Mouse (Mus musculus) right cerebral cortex, postnatal 25 days (tissue): ENCODE results near the gene D1Ertd622e.

ENCODE experiments used
- DNase-seq: peaks from one replicate; pipeline ENCODE4 v3.0.0; 2022

D1Ertd622e gene

DNA sequence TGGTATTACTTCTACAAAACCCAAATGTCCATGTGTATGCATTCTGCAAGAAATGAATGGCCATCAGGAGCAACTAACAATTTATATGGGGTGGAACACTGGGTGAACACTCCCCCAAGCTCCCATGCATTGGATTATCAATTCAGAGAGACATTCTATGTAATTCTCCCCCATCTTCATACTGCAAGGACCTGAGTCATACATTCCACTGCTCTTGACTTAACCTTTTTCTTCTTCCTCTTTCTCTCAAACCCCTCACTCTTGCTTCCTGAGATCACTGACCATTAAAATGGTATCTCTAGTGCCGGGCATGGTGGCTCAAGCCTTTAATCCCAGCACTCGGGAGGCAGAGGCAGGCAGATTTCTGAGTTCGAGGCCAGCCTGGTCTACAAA is 83.9 kb downstream of the D1Ertd622e start:
- no peak for DNase-seq

GRCm38 (mm10) chr1:97577062-97578024 is 84.5 kb downstream of the D1Ertd622e start:
- DNase-seq, result no peak

- no peak for DNase-seq
Observed at GRCm38 (mm10) chr1:97576576-97576975, 85.3 kb downstream of the D1Ertd622e start.

DNA sequence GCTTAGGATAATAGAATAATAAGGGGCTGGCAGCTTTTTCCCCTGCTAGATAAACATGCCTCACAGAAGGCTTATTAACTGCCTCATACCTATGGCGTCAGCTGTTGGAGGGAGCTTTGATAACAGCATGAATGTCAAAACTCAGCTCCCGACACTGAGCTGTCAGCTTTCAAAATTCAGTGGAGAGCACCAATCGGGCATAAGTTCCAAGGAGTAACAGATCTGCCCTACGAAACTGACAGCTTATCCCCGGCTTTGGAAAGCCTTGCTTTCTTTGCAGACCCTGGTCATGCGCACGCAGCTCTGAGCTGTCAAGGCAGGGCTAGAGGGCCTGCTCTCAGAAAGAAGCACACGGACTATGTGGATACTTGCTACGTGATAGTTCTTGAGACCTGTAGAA is 91.1 kb downstream of the D1Ertd622e start:
- DNase-seq, result no peak

DNA sequence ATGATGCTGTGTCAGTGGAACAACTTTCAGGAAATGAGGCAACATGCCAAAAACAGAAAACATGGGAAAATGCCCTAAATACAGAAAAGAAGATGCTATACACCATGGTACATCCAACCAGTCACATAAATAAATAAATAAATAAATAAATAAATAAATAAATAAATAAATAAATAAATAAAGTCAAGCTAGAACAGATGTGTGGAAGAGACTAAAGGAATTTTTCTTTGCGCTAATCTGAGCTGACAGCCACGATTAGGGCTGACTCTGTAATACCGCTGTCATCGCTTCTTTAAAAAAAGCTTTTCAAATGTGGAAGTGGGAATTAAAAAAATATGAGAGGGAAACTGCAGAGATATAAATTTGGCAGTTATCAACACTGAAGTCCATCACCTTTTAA is 93.9 kb downstream of the D1Ertd622e start:
- DNase-seq, result no peak

GRCm38 (mm10) chr1:97564641-97565040 is 97.2 kb downstream of the D1Ertd622e start:
- no peak for DNase-seq

- DNase-seq, result no peak
Observed at GRCm38 (mm10) chr1:97562867-97563266, 99.0 kb downstream of the D1Ertd622e start.
